Mouse (Mus musculus) T-helper 17 cell (primary cell): ENCODE results near the gene Dock10.

Experiments used
- in situ Hi-C, 2 experiments: fragments of 300-600 bp; cut with MboI, MseI; formaldehyde crosslinking; loops; 1 replicate in 1 of 2; 2 replicates in 1 of 2; pipeline ENCODE4 v1.15.1; 2025; ENCODE audit warnings: high pct_unique_total_duplicates in 2 of 2

Dock10 gene

GRCm38 (mm10) chr1:80730174-80730573, 28.2 kb downstream of the Dock10 start:
- in situ Hi-C loops: loop anchor here in 1 of 2 experiments (25.0 kb wide), 1 partner anchor 968 kb away; no protein-coding TSS in a partner anchor

DNA sequence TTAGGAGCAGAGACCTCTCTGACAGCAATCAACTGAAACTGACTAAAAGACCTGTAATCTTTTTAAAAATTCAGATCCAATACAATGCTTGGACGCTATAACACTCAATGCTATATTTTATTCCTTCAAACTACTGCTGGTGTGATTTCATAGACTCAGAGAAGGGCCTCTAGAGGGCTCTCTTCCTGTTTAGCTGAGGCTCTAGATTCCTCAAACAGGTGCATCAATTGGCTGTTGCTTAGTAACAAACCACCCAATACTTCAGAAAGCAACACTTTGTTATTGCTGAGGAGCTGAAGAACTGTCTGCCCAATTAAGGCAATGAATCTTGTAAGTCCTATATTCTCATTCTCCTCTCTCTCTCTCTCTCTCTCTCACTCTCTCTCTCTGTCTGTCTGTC, 30.1 kb downstream of the Dock10 start:
- in situ Hi-C loops: loop anchor here (5.0 to 25.0 kb wide), 5 partner anchors 111 to 966 kb away; partner anchors contain the start of gene Fam124b (in 1 of the 2)

GRCm38 (mm10) chr1:80727403-80727802, 30.9 kb downstream of the Dock10 start:
- in situ Hi-C loops: loop anchor here (5.0 to 25.0 kb wide), 5 partner anchors 110 to 965 kb away; partner anchors contain the start of gene Fam124b (in 1 of the 2)

- in situ Hi-C loops: loop anchor here (5.0 to 10.0 kb wide), 6 partner anchors 35 to 508 kb away; partner anchors contain the start of genes Dock10 (in 2 of the 2) and Fam124b (in 1 of the 2)
These were observed 35.7 kb downstream of the Dock10 start for GRCm38 (mm10) chr1:80722647-80723046.

- in situ Hi-C loops: loop anchor here (5.0 to 10.0 kb wide), 6 partner anchors 35 to 507 kb away; partner anchors contain the start of genes Dock10 (in 2 of the 2) and Fam124b (in 1 of the 2)
These were observed 36.3 kb downstream of the Dock10 start for GRCm38 (mm10) chr1:80722001-80722400.

- in situ Hi-C loops: loop anchor here (5.0 to 10.0 kb wide), 6 partner anchors 36 to 506 kb away; partner anchors contain the start of genes Dock10 (in 2 of the 2) and Fam124b (in 1 of the 2)
These were observed 37.1 kb downstream of the Dock10 start for GRCm38 (mm10) chr1:80721181-80721580.

DNA sequence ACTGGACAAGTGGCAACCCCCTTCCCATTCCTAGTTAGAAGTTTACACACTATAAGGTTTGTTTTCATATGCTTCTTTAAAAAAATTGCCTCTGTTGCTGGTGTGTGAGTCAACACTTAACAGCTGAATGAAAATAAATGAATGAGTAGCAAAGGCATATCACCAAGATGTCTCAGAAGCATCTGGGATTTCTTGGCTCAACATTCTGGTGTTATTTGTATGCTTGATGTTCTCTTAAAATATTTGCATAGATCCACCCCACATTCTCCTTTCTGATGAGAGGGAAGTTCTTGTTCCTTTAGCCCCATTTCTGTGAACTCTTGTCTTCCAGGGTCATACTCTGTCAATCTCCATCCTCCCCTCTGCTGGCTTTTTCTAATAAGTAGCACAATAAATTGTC, 38.2 kb downstream of the Dock10 start:
- in situ Hi-C loops: loop anchor here (5.0 to 10.0 kb wide), 6 partner anchors 37 to 505 kb away; partner anchors contain the start of genes Dock10 (in 2 of the 2) and Fam124b (in 1 of the 2)

- in situ Hi-C loops: loop anchor here in 1 of 2 experiments (10.0 kb wide), 1 partner anchor 65 kb away; no protein-coding TSS in a partner anchor
These were observed 38.9 kb downstream of the Dock10 start for GRCm38 (mm10) chr1:80719436-80719835.

- in situ Hi-C loops: loop anchor here in 1 of 2 experiments (10.0 kb wide), 1 partner anchor 64 kb away; no protein-coding TSS in a partner anchor
These were observed 39.7 kb downstream of the Dock10 start for GRCm38 (mm10) chr1:80718666-80719065.

GRCm38 (mm10) chr1:80715917-80716316, 42.4 kb downstream of the Dock10 start:
- in situ Hi-C loops: loop anchor here in 1 of 2 experiments (10.0 kb wide), 1 partner anchor 61 kb away; no protein-coding TSS in a partner anchor

- in situ Hi-C loops: loop anchor here in 1 of 2 experiments (10.0 kb wide), 1 partner anchor 59 kb away; no protein-coding TSS in a partner anchor
These were observed 44.4 kb downstream of the Dock10 start for GRCm38 (mm10) chr1:80713920-80714319.

DNA sequence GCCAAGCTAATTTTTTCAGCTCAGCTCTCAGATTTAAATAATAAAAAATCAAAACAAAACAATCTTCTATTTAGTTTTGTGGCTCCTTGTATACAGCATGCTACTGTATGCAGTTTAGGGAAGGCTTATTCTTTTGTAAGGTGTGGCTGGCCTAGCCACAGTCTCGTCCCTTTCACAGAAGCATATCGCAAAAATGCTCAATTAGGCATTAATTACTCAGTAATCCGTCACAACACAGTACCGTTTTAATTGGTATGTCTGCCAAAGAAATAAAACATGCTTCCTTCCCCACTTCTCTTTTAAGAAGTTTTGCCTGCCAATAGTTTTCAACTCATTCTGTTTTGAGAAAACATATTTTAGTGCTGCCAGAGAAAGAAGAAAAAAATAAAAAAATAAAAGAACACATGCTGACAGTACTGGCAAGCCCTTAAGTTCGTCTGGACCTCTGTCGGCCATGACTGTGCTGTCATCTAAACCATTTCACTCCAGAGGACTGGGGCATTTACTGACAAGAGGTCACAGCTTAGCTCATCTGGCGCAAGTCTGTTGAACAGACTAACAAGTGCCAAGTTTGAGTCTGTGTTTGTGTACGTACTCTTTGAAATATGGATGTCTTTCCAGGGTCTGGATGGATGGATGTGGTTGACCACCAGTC, 47.6 kb downstream of the Dock10 start:
- in situ Hi-C loops: loop anchor here in 1 of 2 experiments (10.0 kb wide), 1 partner anchor 56 kb away; no protein-coding TSS in a partner anchor

DNA sequence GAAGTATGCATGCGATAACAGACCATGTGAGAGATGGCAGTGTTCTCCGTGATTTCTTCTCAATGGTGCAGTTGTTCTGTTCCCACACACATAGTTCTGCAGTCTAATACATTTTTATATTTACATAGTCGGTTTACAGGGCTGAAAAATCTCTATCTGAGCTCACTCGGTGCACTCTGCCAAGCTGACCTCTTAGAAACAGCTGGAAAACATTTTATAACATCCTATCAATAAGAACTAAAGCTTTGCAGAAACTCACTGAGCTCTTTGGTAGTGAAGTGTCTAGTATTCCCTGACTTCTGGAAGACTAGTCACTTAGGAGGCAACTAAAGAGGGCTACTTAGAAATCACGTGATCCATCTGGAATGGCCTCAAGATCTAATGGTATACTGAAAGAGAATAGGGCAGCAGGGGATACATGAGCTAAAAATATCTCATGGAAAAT, 48.2 kb downstream of the Dock10 start:
- in situ Hi-C loops: loop anchor here in 1 of 2 experiments (10.0 kb wide), 1 partner anchor 55 kb away; no protein-coding TSS in a partner anchor

- in situ Hi-C loops: no loop called here
These were observed 49.0 kb downstream of the Dock10 start for GRCm38 (mm10) chr1:80709299-80709698.

DNA sequence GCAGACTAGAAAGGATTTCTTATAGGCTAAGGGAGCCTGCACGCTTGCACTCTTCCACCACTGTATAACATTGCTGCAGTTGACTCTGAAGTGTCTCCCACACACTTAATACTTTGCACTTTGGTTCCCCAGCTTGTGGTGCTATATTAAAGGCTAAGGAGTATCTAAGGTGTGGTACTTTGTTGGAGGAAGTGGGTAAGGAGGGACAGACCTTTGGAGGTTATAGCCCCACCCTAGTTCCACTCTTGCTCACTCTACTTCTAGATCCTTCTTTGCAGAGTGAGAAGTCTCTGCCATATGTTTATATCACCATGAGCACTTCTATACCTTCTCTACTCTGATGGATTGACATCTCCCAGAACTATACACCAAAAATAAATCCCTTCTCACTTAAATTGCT, 55.0 kb downstream of the Dock10 start:
- in situ Hi-C loops: no loop called here

GRCm38 (mm10) chr1:80676004-80676673, 82.2 kb downstream of the Dock10 start:
- in situ Hi-C loops: no loop called here

- in situ Hi-C loops: loop anchor here in 1 of 2 experiments (25.0 kb wide), 1 partner anchor 1616 kb away; the partner anchor contains the start of gene Irs1
These were observed 86.6 kb downstream of the Dock10 start for GRCm38 (mm10) chr1:80671730-80672129.

DNA sequence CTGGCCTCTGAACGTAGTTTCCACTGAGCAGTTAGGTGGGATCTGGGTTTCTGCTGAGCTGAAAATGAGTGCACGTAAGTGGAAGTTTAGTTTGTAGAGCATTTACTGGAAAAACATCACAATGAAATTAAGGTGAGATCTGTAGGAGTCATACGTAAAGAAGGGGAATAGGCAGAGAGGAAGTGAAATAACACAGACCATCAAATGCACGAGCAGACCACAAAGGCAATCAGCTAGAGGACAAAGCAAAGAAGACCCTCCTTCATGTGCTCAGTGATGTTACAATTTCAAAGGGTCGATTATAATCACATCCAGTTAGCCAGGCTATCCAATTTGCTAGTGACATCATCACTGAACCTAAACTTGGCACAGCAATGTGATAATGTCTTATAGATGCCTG, 87.3 kb downstream of the Dock10 start:
- in situ Hi-C loops: loop anchor here in 1 of 2 experiments (25.0 kb wide), 1 partner anchor 1616 kb away; the partner anchor contains the start of gene Irs1

- in situ Hi-C loops: loop anchor here in 1 of 2 experiments (25.0 kb wide), 1 partner anchor 1617 kb away; the partner anchor contains the start of gene Irs1
These were observed 87.9 kb downstream of the Dock10 start for GRCm38 (mm10) chr1:80670387-80670786.

- in situ Hi-C loops: loop anchor here (5.0 to 25.0 kb wide), 6 partner anchors 57 to 1719 kb away; partner anchors contain the start of genes Dock10 (in 1 of the 2) and Irs1 (in 1 of the 2)
These were observed 92.6 kb downstream of the Dock10 start for GRCm38 (mm10) chr1:80665761-80666160.

GRCm38 (mm10) chr1:80665161-80665560, 93.2 kb downstream of the Dock10 start:
- in situ Hi-C loops: loop anchor here (5.0 to 25.0 kb wide), 6 partner anchors 57 to 1720 kb away; partner anchors contain the start of genes Dock10 (in 1 of the 2) and Irs1 (in 1 of the 2)
